Mouse (Mus musculus): ENCODE measurements around the gene Got2. TPM values are rescaled to one million over a fixed set of nuclear protein-coding genes. Genes with fewer than 3 reads are reported as not detected.

Got2 gene
- polyA plus RNA-seq, 1 experiment = 8.7 TPM

- Histone ChIP-seq H3K27me3 (ENCODE audit: control insufficient read depth, insufficient read depth, low read length) (no peaks in the 10 kb centered on the region), H3K4me3 (ENCODE audit: control insufficient read depth, low read depth, low read length) (no peak overlapping the region), H3K27ac (ENCODE audit: control insufficient read depth, insufficient read depth, low read depth, low read length) (no peak overlapping the region), H3K36me3 (ENCODE audit: control insufficient read depth, insufficient read depth, low read length) (no peaks in the 10 kb centered on the region), H3K4me1 (ENCODE audit: control insufficient read depth, insufficient read depth, low read length) (peaks cover 10% of the 10 kb centered on the region)
- TF ChIP-seq POLR2A (IDR thresholded peaks at IDR 0.05; ENCODE audit: control insufficient read depth, low read depth, low read length) = no peak
- no peak for TF ChIP-seq CTCF (IDR thresholded peaks at IDR 0.05; ENCODE audit: control insufficient read depth, insufficient read depth, insufficient replicate concordance, low read depth, low read length)
These were observed 34.2 kb downstream of the Got2 start for GRCm38 (mm10) chr8:95854174-95854573.

DNA sequence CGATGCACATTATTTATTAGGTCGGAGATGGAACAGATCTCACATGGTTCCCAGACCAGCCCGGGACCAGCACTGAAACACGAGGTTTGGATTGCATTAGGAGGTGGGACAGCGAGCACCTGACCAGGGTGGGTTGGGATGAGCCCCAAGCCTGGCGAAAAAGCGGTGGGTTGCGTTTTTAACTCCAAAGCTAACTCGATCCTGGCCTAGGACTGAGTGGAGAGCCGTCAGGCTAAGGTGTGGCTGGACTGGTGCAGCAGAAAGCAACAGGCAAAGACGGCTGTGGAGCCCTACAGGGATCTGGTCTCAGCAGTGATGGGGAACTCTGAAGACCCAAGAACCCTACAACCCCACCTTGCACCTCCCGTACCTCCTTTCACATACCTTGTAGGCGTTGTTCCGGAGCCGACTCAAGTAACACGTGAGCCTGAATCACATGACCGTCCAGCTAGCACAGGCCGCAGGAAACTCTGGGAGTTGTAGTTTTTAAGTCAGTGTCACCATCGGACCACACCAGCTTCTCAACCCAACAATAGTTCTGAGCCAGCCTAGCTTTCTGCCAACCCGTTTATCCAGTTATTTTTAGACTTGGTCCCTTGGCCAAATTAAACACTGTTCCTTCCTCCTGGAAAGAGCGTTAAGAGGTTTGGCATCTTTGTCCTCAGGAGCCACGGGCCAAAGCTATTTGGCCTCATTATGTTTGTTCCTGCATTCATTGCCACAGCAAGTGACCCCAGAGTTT is 35.1 kb downstream of the Got2 start, which contains the start of gene Slc38a7:
Slc38a7 (minus strand) TSS at position 438 of the 742 bp plus-strand sequence.
- H3K27ac ChIP-seq (ENCODE audit: control insufficient read depth, insufficient read depth, low read depth, low read length) = no peak within 1 kb of the TSS
- no peak for TF ChIP-seq POLR2A (IDR thresholded peaks at IDR 0.05; ENCODE audit: control insufficient read depth, low read depth, low read length)
- H3K36me3 ChIP-seq (ENCODE audit: control insufficient read depth, insufficient read depth, low read length) = no peaks in the 10 kb centered on the region
- H3K4me3 ChIP-seq (ENCODE audit: control insufficient read depth, low read depth, low read length) = peak within 1 kb of the TSS; percentile 66
- no peaks in the 10 kb centered on the region for H3K27me3 ChIP-seq (ENCODE audit: control insufficient read depth, insufficient read depth, low read length)
- H3K4me1 ChIP-seq (ENCODE audit: control insufficient read depth, insufficient read depth, low read length) = peaks cover 13% of the 10 kb centered on the region

DNA sequence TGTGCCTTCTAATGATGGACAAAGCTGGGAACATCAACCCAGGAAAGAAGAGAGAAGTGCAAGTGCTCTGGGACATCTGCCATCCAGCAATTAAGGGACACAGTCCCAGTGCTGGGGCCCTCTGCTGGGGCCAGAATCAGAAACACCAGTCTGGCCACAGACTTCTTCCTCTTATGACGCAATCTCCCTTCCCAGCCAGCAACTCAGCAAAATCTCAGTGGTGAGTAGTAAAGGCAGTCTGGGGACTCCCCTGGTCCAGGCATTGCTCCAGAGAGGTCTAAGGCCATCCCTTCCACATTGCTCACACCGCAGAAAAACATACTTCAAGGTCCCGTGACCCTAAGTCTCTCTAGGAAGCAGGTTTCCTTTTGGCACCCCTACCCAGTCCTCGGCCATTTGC is 36.1 kb downstream of the Got2 start:
- Histone ChIP-seq H3K36me3 (ENCODE audit: control insufficient read depth, insufficient read depth, low read length) (no peaks in the 10 kb centered on the region), H3K27ac (ENCODE audit: control insufficient read depth, insufficient read depth, low read depth, low read length) (no peak overlapping the region), H3K4me3 (ENCODE audit: control insufficient read depth, low read depth, low read length) (no peak overlapping the region), H3K27me3 (ENCODE audit: control insufficient read depth, insufficient read depth, low read length) (no peaks in the 10 kb centered on the region), H3K4me1 (ENCODE audit: control insufficient read depth, insufficient read depth, low read length) (peaks cover 14% of the 10 kb centered on the region)
- no peak for TF ChIP-seq POLR2A (IDR thresholded peaks at IDR 0.05; ENCODE audit: control insufficient read depth, low read depth, low read length)
- no peak for TF ChIP-seq CTCF (IDR thresholded peaks at IDR 0.05; ENCODE audit: control insufficient read depth, insufficient read depth, insufficient replicate concordance, low read depth, low read length)

GRCm38 (mm10) chr8:95850326-95850725 is 38.0 kb downstream of the Got2 start:
- H3K4me1 ChIP-seq (ENCODE audit: control insufficient read depth, insufficient read depth, low read length) = peaks cover 14% of the 10 kb centered on the region
- TF ChIP-seq CTCF (IDR thresholded peaks at IDR 0.05; ENCODE audit: control insufficient read depth, insufficient read depth, insufficient replicate concordance, low read depth, low read length) (no peak), POLR2A (IDR thresholded peaks at IDR 0.05; ENCODE audit: control insufficient read depth, low read depth, low read length) (no peak)
- H3K27me3 ChIP-seq (ENCODE audit: control insufficient read depth, insufficient read depth, low read length) = no peaks in the 10 kb centered on the region
- H3K27ac ChIP-seq (ENCODE audit: control insufficient read depth, insufficient read depth, low read depth, low read length) = no peak overlapping the region
- no peaks in the 10 kb centered on the region for H3K36me3 ChIP-seq (ENCODE audit: control insufficient read depth, insufficient read depth, low read length)
- no peak overlapping the region for H3K4me3 ChIP-seq (ENCODE audit: control insufficient read depth, low read depth, low read length)

- TF ChIP-seq CTCF (IDR thresholded peaks at IDR 0.05; ENCODE audit: control insufficient read depth, insufficient read depth, insufficient replicate concordance, low read depth, low read length) (no peak), POLR2A (IDR thresholded peaks at IDR 0.05; ENCODE audit: control insufficient read depth, low read depth, low read length) (no peak)
- H3K27ac ChIP-seq (ENCODE audit: control insufficient read depth, insufficient read depth, low read depth, low read length) = no peak overlapping the region
- H3K27me3 ChIP-seq (ENCODE audit: control insufficient read depth, insufficient read depth, low read length) = no peaks in the 10 kb centered on the region
- peaks cover 14% of the 10 kb centered on the region for H3K4me1 ChIP-seq (ENCODE audit: control insufficient read depth, insufficient read depth, low read length)
- no peak overlapping the region; the same call in 1 of the 2 replicates for H3K4me3 ChIP-seq (ENCODE audit: control insufficient read depth, low read depth, low read length)
- H3K36me3 ChIP-seq (ENCODE audit: control insufficient read depth, insufficient read depth, low read length) = no peaks in the 10 kb centered on the region
These were observed 39.4 kb downstream of the Got2 start for GRCm38 (mm10) chr8:95848734-95849464.

GRCm38 (mm10) chr8:95848061-95848551 is 40.2 kb downstream of the Got2 start:
- no peaks in the 10 kb centered on the region for H3K36me3 ChIP-seq (ENCODE audit: control insufficient read depth, insufficient read depth, low read length)
- peak overlapping the region; percentile 12 for H3K4me3 ChIP-seq (ENCODE audit: control insufficient read depth, low read depth, low read length)
- H3K27me3 ChIP-seq (ENCODE audit: control insufficient read depth, insufficient read depth, low read length) = no peaks in the 10 kb centered on the region
- TF ChIP-seq POLR2A (IDR thresholded peaks at IDR 0.05; ENCODE audit: control insufficient read depth, low read depth, low read length) (no peak), CTCF (IDR thresholded peaks at IDR 0.05; ENCODE audit: control insufficient read depth, insufficient read depth, insufficient replicate concordance, low read depth, low read length) (no peak)
- no peak overlapping the region for H3K27ac ChIP-seq (ENCODE audit: control insufficient read depth, insufficient read depth, low read depth, low read length)
- H3K4me1 ChIP-seq (ENCODE audit: control insufficient read depth, insufficient read depth, low read length) = peaks cover 12% of the 10 kb centered on the region

- Histone ChIP-seq H3K4me1 (ENCODE audit: control insufficient read depth, insufficient read depth, low read length) (peaks cover 9% of the 10 kb centered on the region), H3K4me3 (ENCODE audit: control insufficient read depth, low read depth, low read length) (no peak overlapping the region), H3K27ac (ENCODE audit: control insufficient read depth, insufficient read depth, low read depth, low read length) (no peak overlapping the region), H3K36me3 (ENCODE audit: control insufficient read depth, insufficient read depth, low read length) (no peaks in the 10 kb centered on the region), H3K27me3 (ENCODE audit: control insufficient read depth, insufficient read depth, low read length) (no peaks in the 10 kb centered on the region)
- TF ChIP-seq POLR2A (IDR thresholded peaks at IDR 0.05; ENCODE audit: control insufficient read depth, low read depth, low read length) = no peak
- TF ChIP-seq CTCF (IDR thresholded peaks at IDR 0.05; ENCODE audit: control insufficient read depth, insufficient read depth, insufficient replicate concordance, low read depth, low read length) = no peak
These were observed 43.3 kb downstream of the Got2 start for GRCm38 (mm10) chr8:95845026-95845425.
